Mouse (Mus musculus) heart, adult 9 months (tissue): ENCODE results near the gene Ppp1r3c.

Source experiments
- DNase-seq, 2 experiments: peaks; one replicate each; pipeline ENCODE4 v3.0.0; 2022; ENCODE audit warnings: low spot score in 2 of 2

Gene Ppp1r3c

DNA sequence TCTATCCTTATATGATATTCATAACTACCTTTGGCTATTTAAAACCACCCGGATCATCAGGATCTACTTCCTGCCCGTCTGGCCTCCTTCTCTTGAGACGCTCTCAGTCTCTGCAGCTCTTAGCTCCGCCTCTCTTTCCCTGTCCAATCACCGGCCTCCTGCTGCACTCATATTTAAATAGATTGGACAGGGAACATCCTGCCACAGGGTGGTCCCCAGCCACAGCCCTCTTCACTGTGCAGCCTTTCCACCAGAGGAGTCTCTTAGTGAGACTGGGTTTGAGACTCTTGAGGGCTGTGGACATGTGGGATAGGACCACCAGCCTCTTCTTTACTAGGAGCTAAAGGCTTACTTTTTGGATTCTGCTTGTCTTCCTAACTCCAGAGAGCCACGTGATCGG lies 20.2 kb downstream of the Ppp1r3c start:
- no peak for DNase-seq

- DNase-seq: no peak
Observed at GRCm38 (mm10) chr19:36715591-36715990, 20.9 kb downstream of the Ppp1r3c start.

DNA sequence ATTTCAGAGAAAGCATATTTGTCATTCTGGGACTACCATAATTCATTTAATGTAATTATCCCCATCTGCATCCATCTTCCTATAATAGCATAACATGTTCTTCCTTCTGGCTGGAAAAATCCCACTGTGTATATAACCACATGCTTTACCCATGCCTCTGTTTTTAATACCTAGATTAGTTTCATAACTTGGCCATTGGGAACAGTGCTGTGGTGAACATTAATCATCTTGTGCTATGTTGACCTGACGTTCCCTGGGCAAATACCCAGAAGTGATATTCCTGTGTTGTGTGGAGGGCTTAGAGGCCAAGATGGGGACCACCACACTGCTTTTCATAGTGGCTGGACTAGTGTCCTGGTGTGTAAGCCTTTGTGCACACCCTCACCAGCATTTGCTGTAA lies 22.0 kb downstream of the Ppp1r3c start:
- no peak for DNase-seq

- DNase-seq: peak; percentile 46 to 62
Observed at GRCm38 (mm10) chr19:36713092-36713491, 23.4 kb downstream of the Ppp1r3c start.

DNA sequence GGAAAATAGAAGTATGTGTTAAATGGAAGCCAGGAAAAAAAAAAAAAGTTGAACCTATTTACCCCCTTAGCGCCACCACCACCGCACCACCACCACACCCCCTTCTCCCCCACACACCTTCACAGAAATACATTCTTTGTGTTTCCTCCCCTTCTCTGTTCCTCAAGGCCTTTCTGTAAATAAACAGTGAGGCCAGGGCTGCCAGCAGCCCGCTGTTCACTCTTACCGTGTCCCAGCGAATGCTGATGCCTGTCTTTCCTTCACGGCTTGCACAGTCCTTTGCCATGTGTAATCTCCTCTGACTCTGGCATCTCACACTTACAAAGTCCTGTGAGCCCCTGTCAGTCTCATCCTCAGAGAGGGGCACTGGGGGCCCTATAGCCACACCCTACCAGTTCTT lies 30.3 kb downstream of the Ppp1r3c start:
- DNase-seq: no peak

- peak; percentile 39 to 53 for DNase-seq
Observed at GRCm38 (mm10) chr19:36705286-36706146, 30.9 kb downstream of the Ppp1r3c start.

DNA sequence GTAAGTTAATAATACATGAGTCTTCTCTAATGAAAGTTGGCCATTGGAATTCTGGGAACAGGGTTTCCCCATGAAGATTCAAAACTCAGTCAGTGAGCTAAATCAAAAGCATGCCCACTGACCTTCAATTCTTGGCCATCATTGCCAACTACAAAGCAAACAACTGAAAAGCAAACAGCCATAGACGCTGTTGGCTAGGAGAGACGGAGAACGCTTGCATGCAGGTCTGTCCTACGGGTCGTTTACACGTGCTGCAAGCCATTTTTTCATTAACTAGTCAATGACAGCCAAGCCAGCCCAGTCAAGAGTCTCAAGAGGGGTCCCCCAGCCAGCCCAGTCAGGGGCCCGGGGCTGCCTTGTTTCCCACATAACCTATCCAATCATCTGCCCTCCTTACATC lies 31.7 kb downstream of the Ppp1r3c start:
- DNase-seq: no peak

DNA sequence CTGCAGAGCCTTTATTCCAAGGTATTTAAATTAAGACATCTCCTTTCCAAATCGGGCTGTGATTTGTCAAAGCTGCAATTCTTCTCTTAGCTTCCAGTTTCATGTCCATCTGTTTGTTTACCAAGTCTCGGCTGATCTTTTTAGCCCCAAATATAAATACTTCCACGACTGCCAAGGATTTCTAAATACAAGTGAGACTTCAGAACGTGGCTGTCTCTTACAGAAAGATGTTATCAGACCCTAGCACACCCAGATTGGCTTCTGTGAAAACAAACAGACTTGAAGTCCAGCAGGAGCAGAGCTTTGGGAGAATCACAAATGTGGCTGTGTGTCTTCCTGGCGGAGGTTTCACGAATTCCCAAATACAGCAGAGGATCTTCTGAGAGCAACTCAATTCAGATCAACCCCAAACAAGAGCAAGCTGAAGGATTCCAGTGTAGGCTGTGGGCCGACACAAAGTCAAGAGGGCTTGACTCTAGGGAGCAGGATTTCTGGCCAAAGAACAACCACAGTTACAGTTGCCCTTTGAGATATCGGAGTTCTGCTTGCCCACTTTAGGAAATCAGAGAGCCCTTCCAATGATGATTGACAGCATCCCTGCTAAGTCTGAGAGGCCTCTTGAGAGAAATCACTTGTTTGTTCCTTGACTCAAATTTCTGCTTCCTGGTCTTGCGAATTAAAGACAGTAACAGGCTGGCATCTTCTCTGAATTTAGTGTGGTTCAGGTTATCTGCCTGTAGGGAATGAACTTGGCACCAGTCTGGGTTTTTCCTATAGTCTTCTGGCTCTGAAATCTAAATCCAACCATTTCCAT lies 34.4 kb downstream of the Ppp1r3c start:
- no peak for DNase-seq

- DNase-seq: no peak
Observed at GRCm38 (mm10) chr19:36701366-36701765, 35.1 kb downstream of the Ppp1r3c start.

GRCm38 (mm10) chr19:36700937-36701336 lies 35.5 kb downstream of the Ppp1r3c start:
- no peak for DNase-seq

GRCm38 (mm10) chr19:36699151-36699550 lies 37.3 kb downstream of the Ppp1r3c start:
- DNase-seq: no peak

DNA sequence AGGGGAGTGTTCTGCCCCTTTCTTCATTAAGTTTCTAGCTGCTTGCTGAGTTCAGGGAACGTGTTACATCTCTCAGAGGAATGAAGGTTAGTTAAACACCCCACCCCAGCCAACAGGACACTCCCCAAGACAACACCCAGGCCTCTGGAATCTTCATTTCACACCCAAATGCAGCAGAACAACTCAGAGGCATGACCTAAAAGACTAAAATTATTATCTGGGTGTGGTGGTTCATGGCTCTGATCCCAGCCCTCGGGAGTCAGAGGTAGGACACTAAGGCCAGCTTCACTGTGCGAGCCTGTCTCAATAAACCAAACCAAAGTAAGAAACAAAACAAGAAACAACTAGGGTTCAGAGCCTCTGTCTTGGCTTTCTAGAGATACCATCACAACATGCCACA lies 38.3 kb downstream of the Ppp1r3c start:
- DNase-seq: peak in 1 of 2 experiments; percentile 40

DNA sequence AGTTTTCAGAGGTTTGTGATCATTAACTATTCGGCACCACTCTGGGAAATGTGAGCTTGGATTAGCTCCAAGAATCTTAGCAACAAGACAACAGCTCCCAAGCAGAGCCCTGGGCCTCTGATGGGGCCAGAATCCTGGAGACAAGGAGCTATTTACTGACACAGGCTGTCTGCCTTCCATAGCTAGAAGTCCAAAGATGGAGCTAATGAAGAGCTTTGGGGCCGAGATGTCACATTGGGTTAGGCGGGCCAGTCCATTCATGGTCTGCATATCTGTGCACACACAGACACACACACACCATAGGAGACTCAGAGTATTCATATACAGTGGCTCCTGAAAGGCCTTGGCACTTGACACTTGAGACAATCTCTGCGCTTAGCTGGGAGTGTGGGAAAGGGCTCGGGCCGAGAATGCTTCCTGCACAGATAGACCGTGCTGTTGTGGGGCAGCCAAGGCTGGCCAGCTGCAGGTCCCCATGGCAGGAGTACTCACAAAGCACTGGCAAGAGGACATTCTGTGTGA lies 39.8 kb downstream of the Ppp1r3c start:
- DNase-seq: peak in 1 of 2 experiments; percentile 27

- no peak for DNase-seq
Observed at GRCm38 (mm10) chr19:36693530-36693929, 42.9 kb downstream of the Ppp1r3c start.

GRCm38 (mm10) chr19:36691941-36692340 lies 44.5 kb downstream of the Ppp1r3c start:
- DNase-seq: no peak

DNA sequence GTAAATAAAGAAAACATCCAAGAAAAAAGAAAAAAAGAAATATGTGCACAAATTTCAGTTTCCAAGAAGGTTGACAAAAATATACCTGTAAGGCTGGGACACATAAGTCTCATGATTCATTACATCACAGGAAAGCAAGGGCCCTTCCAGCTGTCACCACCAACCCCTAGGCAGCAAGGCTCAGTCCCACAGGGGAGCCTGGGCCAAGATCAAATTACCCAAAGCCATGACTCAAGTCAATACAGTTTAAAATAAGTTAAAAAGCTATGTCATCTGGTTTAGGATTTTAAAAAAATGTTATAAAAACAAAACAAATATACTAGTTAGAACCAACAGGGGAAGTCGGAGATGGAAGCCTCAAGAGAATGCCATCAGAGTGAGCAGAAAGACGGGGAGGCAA lies 45.2 kb downstream of the Ppp1r3c start:
- DNase-seq: no peak

GRCm38 (mm10) chr19:36689205-36689604 lies 47.2 kb downstream of the Ppp1r3c start:
- peak; percentile 56 to 61 for DNase-seq

DNA sequence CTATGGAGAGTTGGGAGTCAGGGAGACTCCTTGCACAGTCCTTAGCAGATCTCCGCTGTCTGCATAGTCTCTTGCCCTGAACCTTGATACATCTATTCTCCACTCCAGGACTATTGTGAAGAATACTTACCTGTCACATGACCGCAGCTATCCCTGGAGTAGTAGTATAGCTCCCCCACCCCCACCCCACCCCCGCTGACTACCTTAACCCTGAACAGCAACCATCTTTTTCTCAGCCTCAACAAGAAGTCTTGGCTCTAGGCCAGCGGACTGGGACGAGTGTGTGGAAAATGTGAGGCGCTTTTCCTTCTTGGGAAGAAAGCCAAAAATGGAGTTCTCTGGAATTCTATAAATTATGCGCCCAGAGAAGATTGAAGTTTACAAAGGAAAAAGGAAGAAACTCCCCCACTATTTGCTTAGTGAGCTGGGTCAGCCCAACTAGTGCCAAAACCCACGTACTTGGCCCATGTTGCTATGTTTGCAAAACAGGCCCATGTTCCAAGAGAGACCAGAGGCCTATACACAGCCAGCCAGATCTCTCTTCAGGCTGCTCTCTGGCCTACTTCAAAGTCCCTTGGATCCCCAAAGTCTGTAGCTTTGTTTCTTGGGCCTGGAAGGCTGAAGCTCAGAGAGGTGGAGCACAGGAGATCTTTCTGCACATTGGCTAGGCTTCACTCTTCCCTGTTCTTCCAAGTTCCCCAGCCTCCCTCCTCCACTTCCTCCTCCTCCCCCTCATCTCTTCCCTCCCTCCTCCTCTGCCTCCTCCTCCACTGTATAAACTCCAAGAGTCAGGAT lies 48.4 kb downstream of the Ppp1r3c start:
- peak; percentile 88 to 89 for DNase-seq

DNA sequence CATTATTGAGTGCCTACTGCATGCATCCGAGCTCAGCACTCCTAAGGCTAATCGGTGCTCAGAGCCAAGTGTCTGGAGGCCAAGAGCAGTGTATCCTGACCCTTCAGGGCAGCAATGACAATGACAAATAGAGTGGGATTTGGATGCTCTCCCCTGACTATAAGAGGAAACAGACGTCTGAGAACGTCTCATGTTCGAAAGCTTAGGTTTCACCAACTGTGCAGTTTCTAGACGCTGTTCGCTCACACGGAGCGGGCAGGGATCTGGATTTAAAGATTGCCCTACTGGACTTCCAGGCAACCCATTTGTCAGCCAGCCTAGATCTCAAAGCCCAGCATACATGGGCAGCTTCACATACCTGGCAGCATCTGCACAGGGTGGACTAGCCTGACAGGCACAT lies 49.4 kb downstream of the Ppp1r3c start:
- DNase-seq: no peak

GRCm38 (mm10) chr19:36686016-36686415 lies 50.4 kb downstream of the Ppp1r3c start:
- DNase-seq: no peak

GRCm38 (mm10) chr19:36682560-36682959 lies 53.9 kb downstream of the Ppp1r3c start:
- DNase-seq: peak; percentile 65 to 79
